Mouse (Mus musculus): ENCODE measurements around the gene Klf6.

The Klf6 gene

GRCm38 (mm10) chr13:5899021-5899420 lies 37.7 kb downstream of the Klf6 start:
- DNase-seq (ENCODE audit: low read depth, low spot score) = no peak

DNA sequence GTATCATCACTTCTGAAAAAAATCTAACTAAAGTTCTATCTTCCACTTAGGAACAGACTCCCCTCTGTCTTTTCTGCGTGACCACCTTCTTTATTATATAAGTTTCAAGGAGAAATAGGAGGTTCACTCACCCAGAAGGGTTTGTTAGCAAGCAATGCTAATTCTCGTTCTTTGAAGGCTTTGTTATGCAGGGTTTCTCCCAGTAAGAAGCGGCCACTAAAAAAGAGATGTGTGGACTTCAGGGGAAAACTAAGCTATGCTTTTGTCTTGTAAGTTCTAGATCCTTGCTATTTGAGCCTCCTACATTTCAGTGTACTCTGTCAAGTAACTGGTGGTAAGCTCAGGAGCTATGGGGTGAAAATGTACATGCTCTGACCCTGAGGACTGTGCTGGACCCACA lies 38.4 kb downstream of the Klf6 start:
- no peak for DNase-seq (ENCODE audit: low read depth, low spot score)

DNA sequence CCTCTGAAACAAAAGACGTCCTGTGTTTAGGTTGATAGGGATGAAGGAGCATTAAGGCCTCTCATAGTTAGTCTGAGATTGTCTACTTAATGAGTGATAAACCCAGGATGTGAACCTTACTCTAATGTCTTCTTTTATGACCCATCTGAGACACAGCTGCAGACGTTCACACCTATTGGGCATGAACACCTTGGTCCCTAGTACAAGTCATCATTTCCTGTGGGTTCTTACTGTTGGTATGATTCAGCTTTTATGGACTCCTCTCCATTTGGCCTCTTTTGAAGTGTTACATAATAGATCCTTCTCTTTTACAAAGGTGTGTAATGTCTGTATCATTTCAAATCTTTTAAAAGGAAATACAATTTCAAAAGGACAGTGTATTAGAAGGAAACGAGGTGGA lies 51.9 kb downstream of the Klf6 start:
- DNase-seq (ENCODE audit: low read depth, low spot score) = no peak

DNA sequence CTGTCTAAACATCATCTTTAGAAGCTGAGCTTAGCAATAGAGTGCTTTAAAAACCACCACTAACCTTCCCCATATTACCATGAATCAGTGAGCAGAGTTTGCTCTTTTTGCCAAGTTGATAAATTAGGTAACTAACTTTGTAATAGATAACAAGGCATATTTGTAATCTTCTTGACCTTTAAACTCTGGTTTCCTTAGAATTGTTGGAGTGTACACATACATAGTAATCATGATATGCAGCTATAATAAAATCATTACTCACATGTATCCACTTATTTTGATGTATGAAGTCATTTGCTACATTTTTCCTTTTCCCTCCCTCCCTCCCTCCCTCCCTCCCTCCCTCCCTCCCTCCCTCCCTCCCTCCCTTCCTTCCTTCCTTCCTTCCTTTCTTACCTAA lies 56.1 kb downstream of the Klf6 start:
- no peak for DNase-seq (ENCODE audit: low read depth, low spot score)

DNA sequence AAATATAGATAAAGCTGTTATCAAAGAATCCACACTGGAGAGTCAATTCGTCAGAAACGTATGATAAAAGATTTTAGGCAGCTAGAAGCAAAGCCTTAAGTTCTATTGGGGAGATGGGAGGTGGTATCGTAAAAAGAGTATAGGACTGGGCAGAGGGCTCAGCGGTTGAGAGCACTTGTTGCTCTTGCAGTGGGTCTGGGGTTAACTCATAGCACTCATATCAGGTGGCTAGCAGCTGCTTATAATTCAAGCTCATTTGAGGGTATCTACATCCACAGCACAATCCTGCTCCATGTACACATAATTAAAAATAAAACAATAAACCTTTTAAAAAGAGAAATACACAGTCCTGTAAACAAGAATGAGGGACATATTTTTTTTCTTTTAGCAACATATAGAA lies 58.7 kb downstream of the Klf6 start:
- DNase-seq (ENCODE audit: low read depth, low spot score) = no peak

Data from 3T3-L1 (cell line).